Mouse (Mus musculus) thymus, adult 2 months (tissue): ENCODE data around the gene Ttc3. TPM values are rescaled to one million over a fixed set of nuclear protein-coding genes. Genes with fewer than 3 reads are reported as not detected.
"Not testable (repeated sequence)": the region's sequence is repeated elsewhere in the genome, so short reads cannot be mapped to it uniquely, and the experiment has no call there.

Source experiments
- DNase-seq: peaks from one replicate; pipeline ENCODE4 v3.0.0; 2021
- H3K27ac ChIP-seq: fragments of 200-500 bp; 2 replicates; pipeline ENCODE4 v1.5.1; 2012; ENCODE audit warnings: low read length, control low read depth; ENCODE audit not compliant: control insufficient read depth, insufficient read depth
- H3K27me3 ChIP-seq: fragments of 200-500 bp; 2 replicates; pipeline ENCODE4 v1.6.1; 2012; ENCODE audit warnings: mild to moderate bottlenecking, low read length, moderate library complexity, mixed read lengths; ENCODE audit not compliant: control insufficient read depth, insufficient read depth
- H3K36me3 ChIP-seq: fragments of 200-500 bp; 2 replicates; pipeline ENCODE4 v1.6.1; 2012; ENCODE audit warnings: mild to moderate bottlenecking, low read length, moderate library complexity; ENCODE audit not compliant: control insufficient read depth, insufficient read depth
- H3K4me1 ChIP-seq: fragments of 200-500 bp; replicated peaks from 2 replicates; pipeline ENCODE4 v1.6.1; 2012; ENCODE audit warnings: low read length; ENCODE audit not compliant: control insufficient read depth, insufficient read depth
- H3K4me3 ChIP-seq: fragments of 200-500 bp; 2 replicates; pipeline ENCODE4 v1.5.1; 2012; ENCODE audit warnings: mild to moderate bottlenecking, low read length, control low read depth, moderate library complexity; ENCODE audit not compliant: control insufficient read depth, insufficient read depth
- CTCF ChIP-seq: fragments of 200-500 bp; IDR thresholded peaks from 2 replicates; pipeline ENCODE4 v1.5.1; 2012; ENCODE audit warnings: mild to moderate bottlenecking, control low read depth, low read length, moderate library complexity, borderline replicate concordance; ENCODE audit not compliant: control insufficient read depth, poor library complexity, insufficient read depth; ENCODE audit errors: extremely low read depth
- POLR2A ChIP-seq: fragments of 200-500 bp; IDR thresholded peaks from 2 replicates; pipeline ENCODE4 v1.6.1; 2012; ENCODE audit warnings: mild to moderate bottlenecking, low read length, control low read depth, moderate library complexity; ENCODE audit not compliant: control insufficient read depth, poor library complexity, insufficient read depth; ENCODE audit errors: extremely low read depth
- WGBS: fragments of 180-500 bp; shearing (Covaris S2); methylation state at CpG from one replicate; pipeline ENCODE4 v1.1.7; 2018; 5-methylcytosine and 5-hydroxymethylcytosine counted together
- polyA plus RNA-seq: library from polyadenylated mRNA; depleted of rRNA; stranded (reverse); fragments of >200 nt; gene quantifications from 2 replicates; pipeline ENCODE4 v1.2.3, GENCODE M21; 2012

Gene Ttc3
- polyA plus RNA-seq, 1 experiment = 63.6 TPM

- no peak for DNase-seq
- 94% methylated on average over 11 of the region's 11 CpGs for WGBS
- H3K27me3 ChIP-seq = no peaks in the 10 kb centered on the region
- peaks cover 19% of the 10 kb centered on the region for H3K36me3 ChIP-seq
- H3K27ac ChIP-seq = no peak overlapping the region
- TF ChIP-seq POLR2A = no peak
- TF ChIP-seq CTCF = no peak
- no peaks in the 10 kb centered on the region for H3K4me1 ChIP-seq
- no peak overlapping the region for H3K4me3 ChIP-seq
Observed at GRCm38 (mm10) chr16:94473086-94473822, 102.8 kb downstream of the Ttc3 start.

- TF ChIP-seq CTCF (no peak), POLR2A (no peak)
- H3K4me3 ChIP-seq = no peak overlapping the region
- H3K4me1 ChIP-seq = 0 out of 2 replicates have a peak, but pooled peaks cover 2% of the 10 kb centered on the region
- no peak overlapping the region for H3K27ac ChIP-seq
- no peak for DNase-seq
- H3K36me3 ChIP-seq = no peaks in the 10 kb centered on the region
- H3K27me3 ChIP-seq = no peaks in the 10 kb centered on the region
- 39% methylated on average over 11 of the region's 11 CpGs for WGBS
Observed at GRCm38 (mm10) chr16:94484752-94485535, 114.5 kb downstream of the Ttc3 start.

GRCm38 (mm10) chr16:94487341-94487740 is 116.9 kb downstream of the Ttc3 start:
- 0 out of 2 replicates have a peak, but pooled peaks cover 2% of the 10 kb centered on the region for H3K4me1 ChIP-seq
- no peak overlapping the region for H3K4me3 ChIP-seq
- 82% methylated on average over 5 of the region's 5 CpGs for WGBS
- TF ChIP-seq POLR2A = no peak
- no peak for TF ChIP-seq CTCF
- no peaks in the 10 kb centered on the region for H3K36me3 ChIP-seq
- DNase-seq = no peak
- H3K27ac ChIP-seq = no peak overlapping the region
- H3K27me3 ChIP-seq = no peaks in the 10 kb centered on the region

GRCm38 (mm10) chr16:94489326-94489725 is 118.9 kb downstream of the Ttc3 start:
- no peaks in the 10 kb centered on the region for H3K27me3 ChIP-seq
- no peak overlapping the region for H3K4me3 ChIP-seq
- H3K27ac ChIP-seq = no peak overlapping the region
- H3K36me3 ChIP-seq = no peaks in the 10 kb centered on the region
- TF ChIP-seq CTCF (no peak), POLR2A (no peak)
- 0 out of 2 replicates have a peak, but pooled peaks cover 2% of the 10 kb centered on the region for H3K4me1 ChIP-seq
- WGBS = 97% methylated on average over 5 of the region's 5 CpGs
- no peak for DNase-seq

GRCm38 (mm10) chr16:94497176-94497575 is 126.8 kb downstream of the Ttc3 start:
- H3K4me3 ChIP-seq, H3K27me3 ChIP-seq, DNase-seq, H3K4me1 ChIP-seq, H3K27ac ChIP-seq: not testable (repeated sequence)
- peaks cover 49% of the 10 kb centered on the region for H3K36me3 ChIP-seq
- 97% methylated on average over 7 of the region's 7 CpGs for WGBS

- no peak for DNase-seq
- Histone ChIP-seq H3K36me3 (peaks cover 56% of the 10 kb centered on the region), H3K4me3 (no peak overlapping the region), H3K27ac (no peak overlapping the region), H3K4me1 (no peaks in the 10 kb centered on the region), H3K27me3 (no peaks in the 10 kb centered on the region)
- WGBS = 81% methylated on average over 5 of the region's 5 CpGs
- TF ChIP-seq POLR2A (no peak), CTCF (no peak)
Observed at GRCm38 (mm10) chr16:94497911-94498310, 127.5 kb downstream of the Ttc3 start.
